Mouse (Mus musculus): ENCODE results near the gene Tbc1d5.
"Not testable (repeated sequence)": the region's sequence is repeated elsewhere in the genome, so short reads cannot be mapped to it uniquely, and the experiment has no call there.

Tbc1d5 gene

GRCm38 (mm10) chr17:50737068-50737467 is 442.1 kb downstream of the Tbc1d5 start:
- no peak for DNase-seq

GRCm38 (mm10) chr17:50735955-50736533 is 443.1 kb downstream of the Tbc1d5 start:
- DNase-seq = no peak

DNA sequence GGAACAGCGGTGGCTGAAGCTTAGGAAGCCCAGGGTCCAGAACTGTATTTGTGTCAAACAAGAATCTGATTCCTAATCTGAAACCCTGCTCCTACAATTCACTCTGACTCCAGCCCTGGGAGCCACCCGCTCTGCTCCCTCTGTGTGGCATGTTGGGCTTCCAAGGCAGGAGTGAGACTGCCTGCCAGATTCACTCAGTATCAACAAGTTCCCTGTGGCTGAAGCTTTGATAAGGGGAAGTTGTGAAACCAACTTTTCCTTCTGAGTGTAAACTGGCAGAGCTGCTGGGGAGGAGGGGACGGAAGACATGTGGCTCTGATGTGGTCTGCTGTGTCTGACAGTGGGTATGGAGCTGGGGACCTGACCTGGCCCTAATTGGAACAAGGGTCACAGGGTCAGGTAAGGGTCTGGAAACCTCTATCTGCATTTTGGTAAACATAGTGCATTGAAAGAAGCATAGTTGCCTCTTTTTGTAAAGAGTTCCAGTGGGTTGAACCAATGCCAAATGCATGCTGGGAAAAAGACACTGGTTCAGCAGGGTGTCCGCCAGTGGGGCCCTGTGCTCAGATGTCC is 443.7 kb downstream of the Tbc1d5 start:
- DNase-seq = no peak

DNA sequence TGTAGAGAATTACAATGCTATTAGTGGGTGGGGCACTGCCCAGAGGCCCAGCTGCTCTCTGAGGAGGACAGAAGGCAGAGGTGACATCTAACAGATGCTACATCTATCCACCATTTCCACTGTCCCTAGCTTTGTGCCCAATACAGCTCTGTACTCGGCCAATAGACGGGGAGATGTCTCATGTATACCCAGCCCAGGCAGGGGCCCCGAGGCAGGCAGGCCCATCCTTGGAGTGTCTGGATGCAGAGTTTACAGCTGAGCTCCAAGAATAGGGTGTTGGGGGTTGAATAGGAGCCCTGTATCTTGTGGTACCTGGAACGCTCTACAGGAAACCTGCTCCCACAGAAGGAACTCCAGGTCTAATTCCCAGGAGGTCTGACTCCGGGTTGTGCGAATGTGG is 444.4 kb downstream of the Tbc1d5 start:
- DNase-seq = no peak

- no peak for DNase-seq
Measured at GRCm38 (mm10) chr17:50733390-50733789, 445.8 kb downstream of the Tbc1d5 start.

DNA sequence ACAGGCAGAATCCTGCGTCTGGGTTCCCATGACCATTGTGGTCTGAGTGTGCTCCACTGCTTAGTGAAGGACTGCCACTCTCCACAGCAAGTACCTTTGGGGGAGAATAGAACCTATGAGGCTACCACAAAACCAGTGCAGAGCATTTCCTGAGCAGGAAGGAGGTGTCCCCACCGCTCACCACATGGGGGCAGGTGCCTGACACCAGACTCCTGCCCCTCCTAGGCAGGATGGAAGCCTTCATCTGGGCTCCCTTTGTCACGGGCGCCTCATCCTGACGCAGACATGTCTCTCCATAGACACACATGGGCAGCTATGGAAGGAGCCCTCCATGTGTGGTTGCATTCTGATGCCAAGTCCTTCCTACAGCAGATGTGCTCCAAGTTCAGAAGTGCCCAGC is 447.3 kb downstream of the Tbc1d5 start:
- peak; percentile 17 to 33 for DNase-seq

DNA sequence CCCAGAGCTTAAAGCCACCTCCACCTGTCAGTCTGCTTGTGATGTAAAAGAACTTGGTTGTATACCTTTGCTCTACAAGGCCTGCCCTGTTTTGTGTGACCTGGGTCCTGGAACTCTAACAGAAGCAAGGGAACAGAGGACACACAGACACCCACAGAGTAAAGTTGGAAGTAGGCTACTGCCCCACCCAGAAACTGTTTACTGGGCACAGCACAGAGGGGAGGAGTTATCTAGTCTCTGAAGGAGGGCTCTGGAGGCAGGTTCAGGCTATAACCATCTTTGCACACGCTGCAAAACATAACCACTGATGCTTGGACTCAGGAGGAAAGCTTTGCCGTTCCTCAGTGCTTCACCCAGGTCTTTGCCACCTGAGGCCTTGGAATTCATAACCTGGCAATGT is 448.3 kb downstream of the Tbc1d5 start:
- no peak for DNase-seq

DNA sequence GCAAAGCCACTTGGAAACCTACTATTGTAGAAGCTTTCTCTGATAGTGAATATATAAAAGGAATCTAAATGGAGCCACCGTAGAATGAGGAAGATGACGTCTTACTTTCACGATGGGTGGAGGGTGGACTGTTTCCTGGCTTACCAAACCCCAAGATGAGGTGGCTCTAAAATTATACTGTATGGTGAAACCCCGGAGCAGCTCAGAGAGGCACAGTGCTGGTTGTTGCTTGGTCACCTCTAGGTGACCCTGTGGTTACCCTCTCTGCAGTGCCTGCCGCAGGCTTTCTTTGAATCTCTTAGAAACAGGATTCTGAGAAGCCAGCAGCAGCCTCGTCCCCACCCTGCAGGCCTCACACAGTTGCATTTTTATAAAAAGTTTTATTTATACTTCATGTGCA is 449.6 kb downstream of the Tbc1d5 start:
- no peak for DNase-seq

- DNase-seq = no peak
Measured at GRCm38 (mm10) chr17:50729031-50729430, 450.1 kb downstream of the Tbc1d5 start.

DNA sequence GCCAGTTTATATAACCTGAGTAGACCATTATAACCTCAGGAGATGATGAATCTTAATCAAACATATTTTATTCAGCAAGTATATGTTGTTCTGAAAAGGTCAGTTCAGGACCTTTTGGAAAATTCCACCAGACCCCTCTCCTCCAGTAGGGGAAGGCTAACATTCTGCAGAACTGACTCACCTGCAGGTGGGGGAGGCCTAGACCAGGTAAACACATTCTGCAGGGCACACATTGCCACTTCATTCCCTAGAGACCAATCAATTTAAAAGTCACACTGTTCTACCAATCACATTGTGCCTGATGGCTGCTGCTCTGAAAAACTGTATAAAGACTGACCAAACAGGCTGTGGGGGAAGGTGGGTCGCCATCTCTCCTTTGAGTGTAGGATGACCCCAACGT is 452.9 kb downstream of the Tbc1d5 start:
- no peak for DNase-seq

GRCm38 (mm10) chr17:50724376-50724775 is 454.8 kb downstream of the Tbc1d5 start:
- no peak for DNase-seq

- no peak for DNase-seq
Measured at GRCm38 (mm10) chr17:50717586-50717985, 461.6 kb downstream of the Tbc1d5 start.

DNA sequence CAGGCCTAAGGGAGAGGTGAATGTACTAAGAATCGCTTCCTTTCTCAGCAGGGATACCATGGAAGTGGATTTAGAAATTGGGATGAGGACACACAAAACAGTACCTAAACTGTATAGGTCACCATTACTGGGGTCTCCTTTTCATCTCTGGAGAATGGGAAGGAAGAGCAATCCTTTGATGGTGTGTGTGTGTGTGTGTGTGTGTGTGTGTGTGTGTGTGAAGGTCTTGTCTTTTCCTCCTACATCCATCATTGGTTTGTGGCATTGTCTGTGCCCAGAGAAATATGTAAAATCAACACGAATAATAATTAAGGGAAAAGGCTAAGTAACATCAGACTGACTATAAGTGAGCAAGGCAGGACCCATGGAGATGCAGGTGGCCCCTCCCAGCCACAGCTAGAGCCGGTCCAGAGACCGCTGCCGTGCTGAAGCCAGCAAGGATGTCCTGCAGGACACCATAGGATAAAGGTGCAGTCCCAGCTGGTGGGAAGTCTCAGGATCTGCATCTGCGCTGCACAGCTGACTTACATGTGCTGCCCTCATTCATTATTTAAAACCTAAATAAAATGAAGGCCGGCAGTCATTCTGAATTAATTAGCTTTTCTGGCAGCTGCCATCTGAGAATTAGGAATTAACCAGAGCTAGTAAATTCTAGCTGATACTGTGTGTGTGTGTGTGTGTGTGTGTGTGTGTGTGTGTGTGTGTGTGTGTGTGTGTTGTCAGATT is 468.5 kb downstream of the Tbc1d5 start:
- no peak for DNase-seq

DNA sequence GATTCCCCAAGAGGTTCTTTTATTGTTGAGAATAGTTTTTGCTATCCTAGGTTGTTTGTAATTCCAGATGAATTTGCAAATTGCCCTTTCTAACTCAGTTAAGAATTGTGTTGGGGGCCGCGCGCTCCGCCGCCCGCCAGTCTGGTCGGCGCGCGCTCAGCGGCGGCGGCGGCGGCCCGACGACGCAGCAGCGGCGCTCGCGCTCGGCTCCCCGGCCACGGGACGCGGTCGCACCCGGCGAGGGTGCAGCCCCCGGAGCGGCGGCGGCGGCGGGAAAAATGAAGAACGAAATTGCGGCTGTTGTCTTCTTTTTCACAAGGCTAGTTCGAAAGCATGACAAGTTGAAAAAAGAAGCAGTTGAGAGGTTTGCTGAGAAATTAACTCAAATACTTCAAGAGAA is 480.7 kb downstream of the Tbc1d5 start:
- not testable (repeated sequence) for DNase-seq

DNA sequence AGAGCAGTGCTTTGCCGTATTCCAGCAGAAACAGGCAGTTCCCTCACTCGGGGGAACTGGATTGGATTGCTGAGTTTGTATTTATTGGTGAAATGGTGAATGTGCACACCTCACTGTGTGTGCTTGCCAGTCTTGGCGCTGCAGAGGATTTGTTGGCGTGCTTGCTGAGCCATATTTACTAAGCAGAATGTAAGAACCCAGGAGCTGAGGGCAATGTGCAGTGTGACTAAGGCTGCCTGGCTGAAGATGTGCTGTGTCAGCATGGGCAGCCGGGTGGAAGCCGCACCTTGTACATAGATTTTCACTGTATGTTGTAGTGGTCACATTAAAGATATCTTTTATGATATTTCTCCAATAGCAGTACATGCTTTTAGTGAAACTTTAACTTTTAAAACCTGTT is 491.0 kb downstream of the Tbc1d5 start:
- DNase-seq = no peak

GRCm38 (mm10) chr17:50687670-50688069 is 491.5 kb downstream of the Tbc1d5 start:
- no peak for DNase-seq

DNA sequence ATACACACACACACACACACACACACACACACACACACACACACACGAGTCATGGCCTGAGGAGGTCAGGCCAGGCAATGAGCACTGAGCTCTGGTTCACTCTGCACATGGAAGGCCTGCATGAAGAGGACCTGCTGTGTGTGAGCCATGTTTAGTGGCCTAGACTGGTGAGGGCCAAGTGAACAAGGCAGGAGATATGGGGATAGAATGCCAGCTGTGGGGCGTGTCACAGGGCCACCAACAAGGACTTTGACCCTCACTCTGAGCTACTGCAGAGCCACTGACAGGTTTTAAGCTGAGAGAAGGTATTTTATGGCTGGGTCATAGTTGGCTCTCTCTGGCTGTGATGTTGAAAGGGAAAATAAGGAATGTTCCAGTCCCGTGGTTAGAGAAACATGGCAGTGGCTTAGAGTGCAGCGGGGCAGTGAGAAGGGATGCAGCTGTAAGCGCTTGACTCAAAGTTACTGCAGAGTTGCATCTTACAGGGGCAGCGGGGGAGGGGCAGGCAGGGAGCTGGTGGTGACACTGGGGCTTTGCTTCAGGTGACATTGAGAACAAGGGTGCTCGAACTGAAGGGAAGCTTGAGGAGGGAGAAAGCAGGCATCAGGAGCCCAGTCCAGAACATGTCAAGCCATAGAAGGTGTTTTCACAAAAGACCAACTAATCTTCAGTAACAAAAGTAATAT is 494.0 kb downstream of the Tbc1d5 start:
- DNase-seq = no peak

Data from spleen, adult 18-20 months (tissue).